Mouse (Mus musculus) embryonic facial prominence, embryonic 13.5 days (tissue): Measurements from ENCODE around the gene Aoc1. TPM values are rescaled to one million over a fixed set of nuclear protein-coding genes. Genes with fewer than 3 reads are reported as not detected.

Source experiments
- ATAC-seq: fragments of 200-750 bp; cut with Nextera tagmentation; 2 replicates; pipeline ENCODE4 v1.8.0; 2017; ENCODE audit warnings: low read depth; ENCODE audit not compliant: insufficient number of reproducible peaks, insufficient read depth, low FRiP score, low TSS enrichment
- H3K27ac ChIP-seq: fragments of 300-500 bp; sonication (generic); 2 replicates; pipeline ENCODE4 v1.5.1; 2015; ENCODE audit warnings: moderate library complexity, mild to moderate bottlenecking, inconsistent platforms
- H3K27me3 ChIP-seq: fragments of 300-500 bp; sonication (generic); 2 replicates; pipeline ENCODE4 v1.6.1; 2015; ENCODE audit warnings: mild to moderate bottlenecking, inconsistent platforms
- H3K36me3 ChIP-seq: fragments of 300-500 bp; sonication (generic); 2 replicates; pipeline ENCODE4 v1.6.1; 2015; ENCODE audit warnings: mild to moderate bottlenecking, inconsistent platforms
- H3K4me1 ChIP-seq: fragments of 300-500 bp; sonication (generic); 2 replicates; pipeline ENCODE4 v1.6.1; 2015; ENCODE audit warnings: inconsistent platforms
- H3K4me2 ChIP-seq: fragments of 300-500 bp; sonication (generic); 2 replicates; pipeline ENCODE4 v1.6.1; 2015; ENCODE audit warnings: moderate library complexity, mild to moderate bottlenecking, inconsistent platforms
- H3K4me3 ChIP-seq: fragments of 300-500 bp; sonication (generic); 2 replicates; pipeline ENCODE4 v1.5.1; 2015; ENCODE audit warnings: mild to moderate bottlenecking, inconsistent platforms
- H3K9ac ChIP-seq: fragments of 300-500 bp; sonication (generic); 2 replicates; pipeline ENCODE4 v1.6.1; 2015; ENCODE audit warnings: mild to moderate bottlenecking, inconsistent platforms
- H3K9me3 ChIP-seq: fragments of 300-500 bp; sonication (generic); 2 replicates; pipeline ENCODE4 v1.6.1; 2016; ENCODE audit warnings: inconsistent platforms
- WGBS: fragments of 180-500 bp; shearing (Covaris S2); methylation state at CpG from one replicate; pipeline ENCODE4 v1.1.7; 2015; ENCODE audit warnings: mixed read lengths; 5-methylcytosine and 5-hydroxymethylcytosine counted together
- polyA plus RNA-seq: library from polyadenylated mRNA; unstranded; fragments of >200 nt; fragmentation: Nextera tagmentation; extraction: Ambion mirVana; gene quantifications from 2 replicates; pipeline ENCODE4 v1.2.1, GENCODE M21; 2015

The Aoc1 gene
- polyA plus RNA-seq, 1 experiment from 2014 or later: not detected

DNA sequence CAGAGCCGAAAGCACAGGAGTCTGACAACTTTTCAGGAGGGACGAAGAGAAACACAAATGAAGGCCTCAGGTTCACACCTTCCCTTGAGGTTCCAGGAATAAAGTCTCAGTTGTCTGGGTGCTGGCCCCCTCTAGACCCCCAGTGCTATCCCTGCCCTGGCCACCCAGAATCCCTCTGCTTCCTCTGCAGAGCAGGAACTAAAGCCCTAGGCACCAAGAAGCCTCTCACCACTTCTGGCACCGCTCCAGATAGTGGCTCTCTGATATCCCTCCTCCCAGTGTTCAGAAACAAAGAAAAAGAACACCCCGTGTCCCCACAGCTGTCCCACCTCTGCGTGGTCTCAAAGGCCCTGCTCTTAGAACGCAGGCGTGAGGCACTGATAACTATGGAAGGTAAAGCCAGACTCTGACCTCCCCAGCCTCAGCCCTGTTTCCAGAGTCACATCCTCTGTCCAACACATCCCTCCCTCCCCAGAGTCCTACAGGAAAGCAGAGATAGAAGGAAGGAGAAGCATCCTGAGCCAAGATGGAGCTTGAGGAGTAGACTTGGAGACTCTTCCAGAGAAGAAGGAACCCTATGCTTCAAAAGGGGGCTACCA is 32.2 kb upstream of the Aoc1 start, which contains the start of gene Tmem176a:
Gene Tmem176a (plus strand): TSS at position 549 of the 599 bp plus-strand sequence.
- WGBS: 16% methylated on average over 7 of the region's 7 CpGs
- peak; percentile 18; the same call in 1 of the 2 replicates for ATAC-seq

GRCm38 (mm10) chr6:48840973-48841625 is 31.6 kb upstream of the Aoc1 start, which contains the start of gene Tmem176b:
Gene Tmem176b, minus strand, starts transcription at chr6:48841496.
- Histone ChIP-seq H3K9me3 (no peaks in the 10 kb centered on the region), H3K27me3 (no peaks in the 10 kb centered on the region), H3K4me3 (peak within 1 kb of the TSS; percentile 56), H3K4me2 (peak within 1 kb of the TSS; percentile 81), H3K4me1 (peaks cover 44% of the 10 kb centered on the region), H3K36me3 (peaks cover 47% of the 10 kb centered on the region), H3K27ac (peak within 1 kb of the TSS; percentile 92), H3K9ac (peak within 1 kb of the TSS; percentile 75)
- 3% methylated on average over 6 of the region's 6 CpGs for WGBS
- peak; percentile 92 for ATAC-seq

More for the DNA sequence above, 32.2 kb upstream of the Aoc1 start, which contains the start of gene Tmem176a:
- Histone ChIP-seq H3K4me1 (peaks cover 44% of the 10 kb centered on the region), H3K9me3 (no peaks in the 10 kb centered on the region), H3K27me3 (no peaks in the 10 kb centered on the region), H3K27ac (peak within 1 kb of the TSS; percentile 92), H3K4me2 (peak within 1 kb of the TSS; percentile 81), H3K36me3 (peaks cover 53% of the 10 kb centered on the region), H3K9ac (peak within 1 kb of the TSS; percentile 75), H3K4me3 (peak within 1 kb of the TSS; percentile 56)

DNA sequence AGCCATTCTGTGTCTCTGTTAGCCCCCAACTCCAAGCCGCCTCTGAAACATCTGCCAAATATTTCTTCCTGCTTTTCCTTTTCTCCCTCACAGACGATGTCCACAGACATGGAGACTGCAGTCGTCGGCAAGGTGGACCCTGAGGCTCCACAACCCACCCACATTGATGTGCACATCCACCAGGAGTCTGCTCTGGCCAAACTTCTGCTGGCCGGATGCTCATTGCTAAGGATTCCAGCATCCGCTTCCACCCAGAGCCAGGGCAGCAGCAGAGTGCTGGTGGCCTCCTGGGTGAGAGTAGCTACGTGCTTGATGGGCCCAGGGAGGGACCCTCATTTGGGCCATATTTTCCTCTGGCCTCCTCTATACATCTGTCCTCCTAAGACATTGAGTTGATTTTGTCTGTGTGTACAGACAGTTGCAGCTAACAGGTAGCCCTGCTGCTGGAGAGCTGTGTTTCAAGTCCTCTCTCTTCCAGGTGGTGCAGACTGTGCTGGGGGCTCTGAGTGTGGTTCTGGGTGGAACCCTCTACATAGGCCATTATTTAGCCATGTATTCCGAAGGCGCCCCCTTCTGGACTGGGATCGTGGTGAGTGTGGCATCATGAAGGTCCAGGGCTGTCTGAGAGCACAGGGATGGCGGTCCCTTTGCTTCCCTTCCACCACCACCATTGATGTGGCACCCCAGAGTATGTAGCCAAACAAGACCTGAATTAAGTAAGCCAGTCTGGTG is 30.4 kb upstream of the Aoc1 start:
- H3K9ac ChIP-seq: peak overlapping the region; percentile 75
- H3K4me2 ChIP-seq: peak overlapping the region; percentile 81
- peaks cover 44% of the 10 kb centered on the region for H3K4me1 ChIP-seq
- no peaks in the 10 kb centered on the region for H3K9me3 ChIP-seq
- peaks cover 36% of the 10 kb centered on the region for H3K36me3 ChIP-seq
- ATAC-seq: no peak
- H3K4me3 ChIP-seq: peak overlapping the region; percentile 56
- 63% methylated on average over 11 of the region's 11 CpGs for WGBS
- peak overlapping the region; percentile 92 for H3K27ac ChIP-seq
- no peaks in the 10 kb centered on the region for H3K27me3 ChIP-seq

DNA sequence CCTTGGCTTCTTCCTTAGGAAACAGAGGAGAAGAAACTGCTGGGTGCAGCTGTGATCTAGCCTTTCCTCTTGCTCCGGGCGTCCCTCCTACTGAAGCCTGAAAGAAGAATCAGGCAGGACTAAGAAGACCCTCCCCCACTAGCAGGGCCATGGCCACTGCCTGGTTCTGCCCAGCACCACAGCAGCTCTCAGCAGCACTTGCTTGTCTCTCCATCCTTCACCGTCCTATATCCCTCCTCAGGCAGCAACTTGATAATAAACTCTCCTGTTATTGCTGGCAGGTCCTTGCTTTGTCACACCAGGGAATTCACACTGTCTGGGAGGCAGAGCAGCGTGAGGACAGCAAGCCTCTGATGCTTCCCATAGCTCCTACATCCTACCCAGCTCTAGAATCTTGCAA is 27.6 kb upstream of the Aoc1 start:
- no peak overlapping the region for H3K4me2 ChIP-seq
- no peaks in the 10 kb centered on the region for H3K9me3 ChIP-seq
- 73% methylated on average over 4 of the region's 4 CpGs for WGBS
- peaks cover 27% of the 10 kb centered on the region for H3K4me1 ChIP-seq
- H3K9ac ChIP-seq: no peak overlapping the region
- peaks cover 22% of the 10 kb centered on the region for H3K36me3 ChIP-seq
- H3K27ac ChIP-seq: no peak overlapping the region
- no peaks in the 10 kb centered on the region for H3K27me3 ChIP-seq
- ATAC-seq: no peak
- no peak overlapping the region for H3K4me3 ChIP-seq

DNA sequence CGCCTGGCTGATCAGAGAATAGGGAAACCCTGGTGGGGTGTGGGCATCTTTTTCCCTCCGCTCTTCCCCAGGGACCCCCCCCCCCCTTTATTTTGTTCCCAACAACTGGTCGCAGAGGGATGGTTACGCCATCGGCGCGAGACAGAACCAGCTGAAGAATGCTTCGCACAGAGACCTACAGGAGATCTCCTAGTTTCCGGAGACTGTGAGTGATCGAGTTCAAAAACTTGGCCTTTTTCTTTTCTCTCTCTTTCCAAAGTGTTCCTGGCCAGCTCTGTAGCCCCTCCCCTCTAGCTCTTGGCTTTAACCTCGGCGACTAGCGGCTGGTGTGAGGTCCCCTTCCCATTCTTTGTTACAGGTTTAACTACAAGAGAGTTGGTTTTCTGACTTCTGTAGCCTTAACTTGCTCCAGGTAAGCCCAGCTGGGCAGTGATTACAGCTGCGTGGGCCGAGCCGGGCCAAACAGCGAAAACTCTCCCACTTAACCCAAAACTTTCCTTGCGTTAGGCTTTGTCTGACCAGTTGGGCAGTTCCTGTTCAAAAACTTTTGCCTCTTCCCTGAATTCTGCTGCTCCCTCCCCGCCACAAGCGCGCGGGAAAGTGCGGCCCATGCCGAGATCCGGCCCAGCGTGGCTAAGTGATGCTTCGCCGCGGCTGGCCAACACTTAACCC is 20.7 kb upstream of the Aoc1 start:
- Histone ChIP-seq H3K9ac (peak overlapping the region; percentile 70), H3K27me3 (no peaks in the 10 kb centered on the region), H3K27ac (peak overlapping the region; percentile 88), H3K36me3 (no peaks in the 10 kb centered on the region), H3K4me2 (peak overlapping the region; percentile 69), H3K4me3 (peak overlapping the region; percentile 46), H3K4me1 (no peaks in the 10 kb centered on the region), H3K9me3 (no peaks in the 10 kb centered on the region)
- no peak for ATAC-seq
- 1% methylated on average over 29 of the region's 29 CpGs for WGBS

DNA sequence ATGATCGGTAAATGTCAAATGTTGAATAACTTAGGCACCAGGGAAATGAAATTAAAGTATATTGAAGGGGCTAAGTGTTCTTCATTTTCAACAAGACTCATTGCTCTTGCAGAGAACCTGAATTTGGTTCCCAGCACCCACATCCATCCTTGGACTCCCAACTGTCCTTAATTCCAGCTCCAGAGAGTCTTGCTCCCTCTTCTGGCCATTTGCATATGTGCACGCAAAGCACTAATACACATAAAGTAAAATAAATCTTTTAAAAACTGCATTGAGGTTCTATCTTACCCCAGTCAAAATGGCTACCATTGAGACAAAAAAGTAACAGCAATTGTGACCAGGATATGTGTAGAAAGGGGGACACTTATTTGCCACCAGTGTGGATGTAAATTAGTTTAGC is 18.5 kb upstream of the Aoc1 start:
- 96% methylated on average over 2 of the region's 2 CpGs for WGBS
- Histone ChIP-seq H3K27me3 (no peaks in the 10 kb centered on the region), H3K4me1 (peaks cover 4% of the 10 kb centered on the region; the same call in 1 of the 2 replicates), H3K4me2 (no peak overlapping the region), H3K36me3 (no peaks in the 10 kb centered on the region), H3K9ac (no peak overlapping the region), H3K4me3 (no peak overlapping the region), H3K9me3 (no peaks in the 10 kb centered on the region), H3K27ac (no peak overlapping the region)
- no peak for ATAC-seq

DNA sequence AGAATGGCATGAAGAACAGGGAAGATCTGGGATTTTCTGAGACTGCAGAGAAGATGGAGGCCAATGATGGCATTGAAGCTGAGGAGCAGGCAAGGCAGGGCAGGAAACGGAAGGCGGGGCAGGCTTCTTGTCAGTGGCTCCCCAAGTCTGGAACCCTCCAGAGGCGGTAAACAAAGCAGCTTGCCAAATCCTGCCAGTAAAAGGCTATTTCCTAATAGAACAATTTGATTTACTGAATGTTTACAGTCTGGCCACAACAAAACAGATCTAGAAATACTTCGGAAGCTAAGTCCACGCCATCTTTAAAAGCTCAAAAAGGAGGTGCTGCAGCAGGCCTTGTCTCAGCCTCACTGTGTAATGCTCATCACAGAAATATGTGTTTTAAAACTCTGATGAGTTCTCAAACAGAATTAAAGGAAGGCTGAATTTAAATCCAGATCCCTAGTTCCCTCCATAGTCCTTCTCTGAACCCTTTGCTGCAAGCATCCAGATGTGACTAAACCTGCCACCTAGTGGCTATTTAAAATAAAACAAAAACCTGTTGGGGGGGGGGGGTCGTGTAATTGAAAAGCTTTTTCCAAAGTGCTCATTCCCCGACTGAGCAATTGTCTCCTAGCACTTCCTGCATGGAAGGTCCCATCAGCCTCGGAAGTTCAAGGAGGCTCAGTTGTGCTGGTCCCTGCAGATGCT is 14.9 kb upstream of the Aoc1 start:
- no peaks in the 10 kb centered on the region for H3K9me3 ChIP-seq
- no peak overlapping the region for H3K4me3 ChIP-seq
- H3K27ac ChIP-seq: no peak overlapping the region
- H3K4me2 ChIP-seq: no peak overlapping the region
- peaks cover 8% of the 10 kb centered on the region; the same call in 1 of the 2 replicates for H3K4me1 ChIP-seq
- no peak overlapping the region for H3K9ac ChIP-seq
- 48% methylated on average over 8 of the region's 8 CpGs for WGBS
- no peaks in the 10 kb centered on the region for H3K27me3 ChIP-seq
- no peaks in the 10 kb centered on the region for H3K36me3 ChIP-seq
- ATAC-seq: no peak

DNA sequence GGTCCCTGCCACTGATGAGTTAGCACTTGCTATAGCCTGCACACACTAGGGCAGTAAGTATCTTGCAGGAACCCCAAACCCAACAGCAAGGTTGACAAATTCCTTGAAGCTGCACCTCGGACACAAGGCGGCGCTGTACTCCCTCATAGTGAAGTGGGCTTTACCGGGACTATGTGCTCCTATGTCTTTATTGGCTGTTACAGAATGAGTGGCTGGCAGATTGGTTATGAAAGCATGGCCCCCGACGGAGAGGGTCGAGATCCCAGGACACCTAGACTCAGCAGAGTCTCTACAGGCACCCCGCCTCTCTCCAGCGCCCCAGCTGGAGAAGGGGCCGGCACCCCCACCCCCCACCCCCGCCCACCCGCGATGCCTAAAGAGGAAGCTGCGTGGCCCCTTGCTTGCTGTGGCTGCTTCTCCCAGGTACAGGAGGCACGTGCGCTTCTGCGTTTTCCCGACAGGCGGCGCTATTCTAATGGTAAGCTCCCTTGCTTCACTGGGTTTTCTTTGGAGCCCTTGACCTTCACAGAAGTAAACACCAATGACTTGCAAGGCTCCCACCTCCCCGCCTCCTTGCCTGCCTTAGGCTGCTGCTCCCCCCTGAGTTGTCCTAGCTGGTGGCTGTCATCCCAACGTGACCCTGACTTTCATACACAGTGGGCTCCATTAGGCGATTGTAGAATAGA is 12.4 kb upstream of the Aoc1 start:
- Histone ChIP-seq H3K9ac (peak overlapping the region; percentile 57; the same call in 1 of the 2 replicates), H3K36me3 (no peaks in the 10 kb centered on the region), H3K4me1 (peaks cover 8% of the 10 kb centered on the region; the same call in 1 of the 2 replicates), H3K4me2 (peak overlapping the region; percentile 51), H3K4me3 (peak overlapping the region; percentile 27), H3K27me3 (no peaks in the 10 kb centered on the region), H3K27ac (no peak overlapping the region), H3K9me3 (no peaks in the 10 kb centered on the region)
- WGBS: 12% methylated on average over 23 of the region's 23 CpGs
- ATAC-seq: no peak

GRCm38 (mm10) chr6:48860851-48861250 is 11.8 kb upstream of the Aoc1 start:
- Histone ChIP-seq H3K4me3 (no peak overlapping the region), H3K9ac (no peak overlapping the region), H3K27me3 (no peaks in the 10 kb centered on the region), H3K4me1 (peaks cover 8% of the 10 kb centered on the region; the same call in 1 of the 2 replicates), H3K27ac (no peak overlapping the region), H3K9me3 (no peaks in the 10 kb centered on the region), H3K4me2 (no peak overlapping the region), H3K36me3 (no peaks in the 10 kb centered on the region)
- WGBS: 83% methylated on average over 1 of the region's 1 CpGs
- no peak for ATAC-seq

- Histone ChIP-seq H3K27me3 (no peaks in the 10 kb centered on the region), H3K9me3 (no peaks in the 10 kb centered on the region), H3K36me3 (no peaks in the 10 kb centered on the region), H3K4me2 (no peak overlapping the region), H3K27ac (no peak overlapping the region), H3K4me1 (peaks cover 8% of the 10 kb centered on the region; the same call in 1 of the 2 replicates), H3K9ac (no peak overlapping the region), H3K4me3 (no peak overlapping the region)
- no peak for ATAC-seq
- WGBS: 69% methylated on average over 12 of the region's 12 CpGs
Observed at GRCm38 (mm10) chr6:48861616-48862280, 10.9 kb upstream of the Aoc1 start.
